Mouse (Mus musculus): ENCODE measurements around the gene Chordc1.

DNA sequence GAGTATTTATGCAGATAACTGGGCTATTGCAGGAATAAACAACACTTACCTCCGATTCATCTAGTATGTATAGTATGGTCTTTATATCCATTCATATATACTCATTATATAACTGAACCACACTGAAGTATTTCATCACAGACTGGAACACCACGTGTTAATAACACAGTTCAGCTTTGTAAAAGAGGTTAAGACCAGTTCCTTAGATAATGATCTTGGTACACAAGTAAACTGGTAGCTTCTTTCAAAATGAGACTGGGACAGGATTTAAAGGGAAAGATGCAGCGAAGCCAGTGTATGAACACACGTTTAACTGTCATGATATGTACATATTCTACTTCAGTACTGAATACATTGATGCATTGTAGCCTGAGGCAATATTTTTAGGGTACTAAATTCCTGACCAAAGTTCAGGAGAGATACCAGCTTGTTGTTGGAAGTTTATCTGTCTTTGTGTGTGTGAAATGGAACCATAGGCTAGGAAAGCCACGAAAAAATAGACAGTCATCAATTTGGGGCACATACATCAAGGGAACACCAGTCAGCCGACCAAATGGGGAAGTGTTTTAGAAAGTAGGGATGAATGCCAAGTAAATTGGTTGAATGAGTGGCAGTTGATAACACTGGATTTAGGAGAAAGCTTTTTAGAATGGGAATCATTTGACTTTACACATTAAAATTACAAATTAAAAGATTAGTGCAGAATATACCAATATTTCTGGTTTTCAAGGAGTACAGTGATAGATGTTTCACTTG lies 1.3 kb downstream of the Chordc1 start:
- no peak for TF ChIP-seq CTCF (IDR thresholded peaks at IDR 0.05; ENCODE audit: low read depth)
- TF ChIP-seq EP300 (IDR thresholded peaks at IDR 0.05; ENCODE audit: low read depth) = no peak
